Mouse (Mus musculus) forebrain, embryonic 15.5 days (tissue): ENCODE data around the gene Fbn1. TPM values are rescaled to one million over a fixed set of nuclear protein-coding genes. Genes with fewer than 3 reads are reported as not detected.
A peak's percentile ranks its signal among the peaks of the same experiment; 100 is the strongest.

Experiments used
- ATAC-seq: fragments of 200-750 bp; cut with Nextera tagmentation; replicated peaks from 2 replicates; pipeline ENCODE4 v1.8.0; 2017; ENCODE audit warnings: mild to moderate bottlenecking, moderate TSS enrichment, moderate library complexity
- H3K27ac ChIP-seq: fragments of 300-500 bp; sonication (generic); replicated peaks from 2 replicates; pipeline ENCODE4 v1.5.1; 2015; ENCODE audit warnings: mild to moderate bottlenecking, inconsistent platforms
- H3K27me3 ChIP-seq: fragments of 300-500 bp; sonication (generic); 2 replicates; pipeline ENCODE4 v1.6.1; 2015; ENCODE audit warnings: inconsistent platforms
- H3K36me3 ChIP-seq: fragments of 300-500 bp; sonication (generic); 2 replicates; pipeline ENCODE4 v1.6.1; 2015; ENCODE audit warnings: mild to moderate bottlenecking, inconsistent platforms
- H3K4me1 ChIP-seq: fragments of 300-500 bp; sonication (generic); 2 replicates; pipeline ENCODE4 v1.6.1; 2015; ENCODE audit warnings: inconsistent platforms
- H3K4me2 ChIP-seq: fragments of 300-500 bp; sonication (generic); replicated peaks from 2 replicates; pipeline ENCODE4 v1.6.1; 2015; ENCODE audit warnings: mild to moderate bottlenecking, inconsistent platforms
- H3K4me3 ChIP-seq: fragments of 300-500 bp; sonication (generic); 2 replicates; pipeline ENCODE4 v1.5.1; 2015; ENCODE audit warnings: mild to moderate bottlenecking, inconsistent platforms
- H3K9ac ChIP-seq: fragments of 300-500 bp; sonication (generic); replicated peaks from 2 replicates; pipeline ENCODE4 v1.6.1; 2015; ENCODE audit warnings: mild to moderate bottlenecking, inconsistent platforms
- H3K9me3 ChIP-seq: fragments of 300-500 bp; sonication (generic); 2 replicates; pipeline ENCODE4 v1.6.1; 2016; ENCODE audit warnings: inconsistent platforms
- WGBS: fragments of 180-500 bp; shearing (Covaris S2); methylation state at CpG from one replicate; pipeline ENCODE4 v1.1.7; 2015; ENCODE audit warnings: mixed read lengths; 5-methylcytosine and 5-hydroxymethylcytosine counted together
- polyA plus RNA-seq: library from polyadenylated mRNA; unstranded; fragments of >200 nt; fragmentation: Nextera tagmentation; extraction: Ambion mirVana; gene quantifications from 2 replicates; pipeline ENCODE4 v1.2.1, GENCODE M21; 2015

Fbn1 gene
- polyA plus RNA-seq, 1 experiment from 2014 or later = 2.2 TPM

- no peaks in the 10 kb centered on the region for H3K4me1 ChIP-seq
- 86% methylated on average over 5 of the region's 5 CpGs for WGBS
These were observed 189.3 kb downstream of the Fbn1 start for GRCm38 (mm10) chr2:125318371-125319061.

GRCm38 (mm10) chr2:125315203-125315602 is 192.6 kb downstream of the Fbn1 start:
- no peak for ATAC-seq
- H3K4me1 ChIP-seq = no peaks in the 10 kb centered on the region
- 93% methylated on average over 3 of the region's 3 CpGs for WGBS

More at GRCm38 (mm10) chr2:125318371-125319061, 189.3 kb downstream of the Fbn1 start:
- Histone ChIP-seq H3K9ac (no peak overlapping the region), H3K36me3 (no peaks in the 10 kb centered on the region), H3K27ac (no peak overlapping the region), H3K4me2 (no peak overlapping the region), H3K27me3 (no peaks in the 10 kb centered on the region), H3K4me3 (no peak overlapping the region), H3K9me3 (no peaks in the 10 kb centered on the region)
- no peak for ATAC-seq

GRCm38 (mm10) chr2:125314169-125314925 is 193.4 kb downstream of the Fbn1 start:
- H3K9ac ChIP-seq = no peak overlapping the region
- H3K4me2 ChIP-seq = no peak overlapping the region
- H3K27ac ChIP-seq = no peak overlapping the region
- ATAC-seq = no peak
- H3K4me3 ChIP-seq = no peak overlapping the region
- no peaks in the 10 kb centered on the region for H3K9me3 ChIP-seq
- H3K4me1 ChIP-seq = no peaks in the 10 kb centered on the region
- H3K36me3 ChIP-seq = peaks cover 7% of the 10 kb centered on the region; the same call in 1 of the 2 replicates
- whole genome bisulfite sequencing = 87% methylated on average over 16 of the region's 16 CpGs
- H3K27me3 ChIP-seq = no peaks in the 10 kb centered on the region

More at GRCm38 (mm10) chr2:125315203-125315602, 192.6 kb downstream of the Fbn1 start:
- no peaks in the 10 kb centered on the region for H3K9me3 ChIP-seq
- no peak overlapping the region for H3K27ac ChIP-seq
- 0 out of 2 replicates have a peak, but pooled peaks cover 2% of the 10 kb centered on the region for H3K36me3 ChIP-seq
- no peaks in the 10 kb centered on the region for H3K27me3 ChIP-seq
- H3K9ac ChIP-seq = no peak overlapping the region
- H3K4me3 ChIP-seq = no peak overlapping the region
- no peak overlapping the region for H3K4me2 ChIP-seq

GRCm38 (mm10) chr2:125309710-125310109 is 198.1 kb downstream of the Fbn1 start:
- Histone ChIP-seq H3K9me3 (no peaks in the 10 kb centered on the region), H3K27me3 (no peaks in the 10 kb centered on the region), H3K4me2 (no peak overlapping the region), H3K4me3 (no peak overlapping the region), H3K9ac (no peak overlapping the region), H3K36me3 (peaks cover 21% of the 10 kb centered on the region), H3K4me1 (no peaks in the 10 kb centered on the region), H3K27ac (no peak overlapping the region)
- 94% methylated on average over 10 of the region's 10 CpGs for WGBS
- no peak for ATAC-seq

- Histone ChIP-seq H3K4me2 (no peak overlapping the region), H3K36me3 (peaks cover 18% of the 10 kb centered on the region), H3K27ac (no peak overlapping the region), H3K9ac (no peak overlapping the region), H3K4me3 (no peak overlapping the region), H3K27me3 (no peaks in the 10 kb centered on the region), H3K4me1 (no peaks in the 10 kb centered on the region), H3K9me3 (no peaks in the 10 kb centered on the region)
- 83% methylated on average over 3 of the region's 3 CpGs for WGBS
- no peak for ATAC-seq
These were observed 202.1 kb downstream of the Fbn1 start for GRCm38 (mm10) chr2:125305671-125306070.

- Histone ChIP-seq H3K27ac (no peak overlapping the region), H3K4me1 (no peaks in the 10 kb centered on the region), H3K36me3 (peaks cover 19% of the 10 kb centered on the region), H3K27me3 (no peaks in the 10 kb centered on the region), H3K4me2 (no peak overlapping the region), H3K9me3 (no peaks in the 10 kb centered on the region), H3K9ac (no peak overlapping the region), H3K4me3 (no peak overlapping the region)
- WGBS = 87% methylated on average over 3 of the region's 3 CpGs
- no peak for ATAC-seq
These were observed 203.0 kb downstream of the Fbn1 start for GRCm38 (mm10) chr2:125304746-125305145.

GRCm38 (mm10) chr2:125303764-125304384 is 203.9 kb downstream of the Fbn1 start:
- 87% methylated on average over 5 of the region's 5 CpGs for WGBS
- Histone ChIP-seq H3K36me3 (peaks cover 11% of the 10 kb centered on the region; the same call in 1 of the 2 replicates), H3K27ac (no peak overlapping the region), H3K9me3 (no peaks in the 10 kb centered on the region), H3K4me1 (no peaks in the 10 kb centered on the region), H3K4me2 (no peak overlapping the region), H3K9ac (no peak overlapping the region), H3K27me3 (no peaks in the 10 kb centered on the region), H3K4me3 (no peak overlapping the region)
- ATAC-seq = no peak

GRCm38 (mm10) chr2:125302625-125302924 is 205.2 kb downstream of the Fbn1 start:
- 89% methylated on average over 8 of the region's 8 CpGs for WGBS

GRCm38 (mm10) chr2:125301877-125302624 is 205.7 kb downstream of the Fbn1 start:
- Histone ChIP-seq H3K36me3 (peaks cover 4% of the 10 kb centered on the region; the same call in 1 of the 2 replicates), H3K27ac (no peak overlapping the region), H3K27me3 (no peaks in the 10 kb centered on the region), H3K4me1 (no peaks in the 10 kb centered on the region), H3K4me2 (no peak overlapping the region), H3K9ac (no peak overlapping the region), H3K4me3 (no peak overlapping the region), H3K9me3 (no peaks in the 10 kb centered on the region)
- WGBS = 49% methylated on average over 9 of the region's 9 CpGs
- ATAC-seq = 0 out of 2 replicates have a peak, but pooled peaks have one; percentile 48

More at GRCm38 (mm10) chr2:125302625-125302924, 205.2 kb downstream of the Fbn1 start:
- Histone ChIP-seq H3K36me3 (peaks cover 4% of the 10 kb centered on the region; the same call in 1 of the 2 replicates), H3K4me1 (no peaks in the 10 kb centered on the region), H3K9ac (no peak overlapping the region), H3K4me2 (no peak overlapping the region), H3K4me3 (no peak overlapping the region), H3K27me3 (no peaks in the 10 kb centered on the region), H3K27ac (no peak overlapping the region), H3K9me3 (no peaks in the 10 kb centered on the region)
- no peak for ATAC-seq

- 95% methylated on average over 1 of the region's 1 CpGs for WGBS
- Histone ChIP-seq H3K4me2 (no peak overlapping the region), H3K36me3 (0 out of 2 replicates have a peak, but pooled peaks cover 2% of the 10 kb centered on the region), H3K9ac (no peak overlapping the region), H3K4me3 (no peak overlapping the region), H3K4me1 (no peaks in the 10 kb centered on the region), H3K27ac (no peak overlapping the region), H3K9me3 (no peaks in the 10 kb centered on the region), H3K27me3 (no peaks in the 10 kb centered on the region)
- no peak for ATAC-seq
These were observed 209.0 kb downstream of the Fbn1 start for GRCm38 (mm10) chr2:125298841-125299240.

GRCm38 (mm10) chr2:125295526-125295925 is 212.3 kb downstream of the Fbn1 start:
- no peak overlapping the region for H3K9ac ChIP-seq
- H3K27me3 ChIP-seq = no peaks in the 10 kb centered on the region

More at GRCm38 (mm10) chr2:125295526-125295925, 212.3 kb downstream of the Fbn1 start:
- 0 out of 2 replicates have a peak, but pooled peaks cover 2% of the 10 kb centered on the region for H3K36me3 ChIP-seq
- ATAC-seq = no peak
- no peak overlapping the region for H3K4me2 ChIP-seq
- H3K9me3 ChIP-seq = no peaks in the 10 kb centered on the region
- 88% methylated on average over 3 of the region's 3 CpGs for WGBS
- no peak overlapping the region for H3K27ac ChIP-seq
- no peaks in the 10 kb centered on the region for H3K4me1 ChIP-seq
- H3K4me3 ChIP-seq = no peak overlapping the region
